Mouse (Mus musculus): Measurements from ENCODE around the gene Zbtb41. TPM values are rescaled to one million over a fixed set of nuclear protein-coding genes. Genes with fewer than 3 reads are reported as not detected.

Gene Zbtb41
- polyA plus RNA-seq, 1 experiment from 2014 or later: 3.6 TPM

- Histone ChIP-seq H3K27ac (replicated peaks) (no peak within 1 kb of the TSS), H3K4me3 (ENCODE audit: low read depth, low read length) (peak within 1 kb of the TSS; percentile 79), H3K9ac (ENCODE audit: low read length) (peak within 1 kb of the TSS; percentile 67), H3K36me3 (ENCODE audit: control insufficient read depth, insufficient read depth, low read length) (no peaks in the 10 kb centered on the region; the same call in 1 of the 2 replicates), H3K27me3 (ENCODE audit: control insufficient read depth, insufficient read depth, low read length) (no peaks in the 10 kb centered on the region), H3K9me3 (ENCODE audit: control insufficient read depth, low read length) (no peaks in the 10 kb centered on the region), H3K4me2 (replicated peaks; ENCODE audit: low read depth) (peak within 1 kb of the TSS; percentile 98), H3K4me1 (replicated peaks; ENCODE audit: control insufficient read depth, insufficient read depth) (peaks cover 4% of the 10 kb centered on the region; the same call in 1 of the 2 replicates)
- DNase-seq (ENCODE audit: low spot score) (peak; percentile 90), ATAC-seq (ENCODE audit: low FRiP score, low TSS enrichment) (peak; percentile 100)
- under 1% methylated on average over 63 of the region's 65 CpGs for WGBS
- no peak for TF ChIP-seq CTCF (IDR thresholded peaks at IDR 0.05; ENCODE audit: low read depth)
- TF ChIP-seq EP300 (optimal IDR thresholded peaks at IDR 0.05): no peak
Measured at GRCm38 (mm10) chr1:139454340-139455225, 32.5 kb downstream of the Zbtb41 start, which contains the start of gene Aspm. Gene Aspm (plus strand): TSS chr1:139454772.

- TF ChIP-seq CTCF (IDR thresholded peaks at IDR 0.05; ENCODE audit: low read depth) (no peak), EP300 (optimal IDR thresholded peaks at IDR 0.05) (no peak)
- Histone ChIP-seq H3K27ac (replicated peaks) (no peak overlapping the region), H3K4me3 (ENCODE audit: low read depth, low read length) (peak overlapping the region; percentile 79), H3K4me2 (replicated peaks; ENCODE audit: low read depth) (peak overlapping the region; percentile 98), H3K4me1 (replicated peaks; ENCODE audit: control insufficient read depth, insufficient read depth) (peaks cover 4% of the 10 kb centered on the region; the same call in 1 of the 2 replicates), H3K9me3 (ENCODE audit: control insufficient read depth, low read length) (no peaks in the 10 kb centered on the region), H3K9ac (ENCODE audit: low read length) (peak overlapping the region; percentile 67), H3K27me3 (ENCODE audit: control insufficient read depth, insufficient read depth, low read length) (no peaks in the 10 kb centered on the region), H3K36me3 (ENCODE audit: control insufficient read depth, insufficient read depth, low read length) (no peaks in the 10 kb centered on the region; the same call in 1 of the 2 replicates)
- ATAC-seq (ENCODE audit: low FRiP score, low TSS enrichment) (no peak), DNase-seq (ENCODE audit: low spot score) (no peak)
- 2% methylated on average over 17 of the region's 17 CpGs for WGBS
Measured at GRCm38 (mm10) chr1:139455226-139455869, 33.3 kb downstream of the Zbtb41 start.

GRCm38 (mm10) chr1:139460807-139461206, 38.7 kb downstream of the Zbtb41 start:
- WGBS: 87% methylated on average over 5 of the region's 5 CpGs
- Histone ChIP-seq H3K4me3 (ENCODE audit: low read depth, low read length) (no peak overlapping the region), H3K9ac (ENCODE audit: low read length) (no peak overlapping the region), H3K4me2 (replicated peaks; ENCODE audit: low read depth) (no peak overlapping the region), H3K27ac (replicated peaks) (no peak overlapping the region), H3K9me3 (ENCODE audit: control insufficient read depth, low read length) (no peaks in the 10 kb centered on the region), H3K36me3 (ENCODE audit: control insufficient read depth, insufficient read depth, low read length) (peaks cover 3% of the 10 kb centered on the region; the same call in 1 of the 2 replicates), H3K4me1 (replicated peaks; ENCODE audit: control insufficient read depth, insufficient read depth) (no peaks in the 10 kb centered on the region), H3K27me3 (ENCODE audit: control insufficient read depth, insufficient read depth, low read length) (no peaks in the 10 kb centered on the region)
- no peak for DNase-seq (ENCODE audit: low spot score)
- no peak for ATAC-seq (ENCODE audit: low FRiP score, low TSS enrichment)
- TF ChIP-seq EP300 (optimal IDR thresholded peaks at IDR 0.05): no peak
- no peak for TF ChIP-seq CTCF (IDR thresholded peaks at IDR 0.05; ENCODE audit: low read depth)

GRCm38 (mm10) chr1:139465936-139466335, 43.8 kb downstream of the Zbtb41 start:
- no peak overlapping the region for H3K9ac ChIP-seq (ENCODE audit: low read length)
- H3K4me2 ChIP-seq (replicated peaks; ENCODE audit: low read depth): no peak overlapping the region
- H3K9me3 ChIP-seq (ENCODE audit: control insufficient read depth, low read length): no peaks in the 10 kb centered on the region
- no peak overlapping the region for H3K4me3 ChIP-seq (ENCODE audit: low read depth, low read length)
- no peak for ATAC-seq (ENCODE audit: low FRiP score, low TSS enrichment)
- DNase-seq (ENCODE audit: low spot score): no peak
- peaks cover 10% of the 10 kb centered on the region; the same call in 1 of the 2 replicates for H3K36me3 ChIP-seq (ENCODE audit: control insufficient read depth, insufficient read depth, low read length)
- H3K27me3 ChIP-seq (ENCODE audit: control insufficient read depth, insufficient read depth, low read length): no peaks in the 10 kb centered on the region
- no peaks in the 10 kb centered on the region for H3K4me1 ChIP-seq (replicated peaks; ENCODE audit: control insufficient read depth, insufficient read depth)
- 88% methylated on average over 11 of the region's 11 CpGs for WGBS
- H3K27ac ChIP-seq (replicated peaks): no peak overlapping the region
- TF ChIP-seq CTCF (IDR thresholded peaks at IDR 0.05; ENCODE audit: low read depth): no peak
- TF ChIP-seq EP300 (optimal IDR thresholded peaks at IDR 0.05): no peak

DNA sequence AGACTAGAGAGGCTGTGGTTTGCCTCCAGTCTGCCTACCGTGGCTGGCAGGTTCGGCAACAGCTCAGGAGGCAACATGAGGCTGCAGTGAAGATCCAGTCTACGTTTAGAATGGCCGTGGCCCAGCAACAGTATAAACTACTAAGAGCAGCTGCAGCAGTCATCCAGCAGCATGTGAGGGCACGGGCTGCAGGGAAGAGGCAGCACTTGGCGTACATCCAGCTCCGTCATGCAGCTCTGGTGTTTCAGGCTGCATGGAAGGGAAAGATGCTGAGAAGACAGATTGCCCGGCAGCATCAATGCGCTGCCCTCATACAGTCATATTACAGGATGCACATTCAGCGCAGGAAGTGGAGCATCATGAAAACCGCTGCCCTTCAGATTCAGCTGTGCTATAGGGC, 56.8 kb downstream of the Zbtb41 start:
- no peak overlapping the region for H3K4me3 ChIP-seq (ENCODE audit: low read depth, low read length)
- H3K9me3 ChIP-seq (ENCODE audit: control insufficient read depth, low read length): no peaks in the 10 kb centered on the region
- peaks cover 15% of the 10 kb centered on the region for H3K36me3 ChIP-seq (ENCODE audit: control insufficient read depth, insufficient read depth, low read length)
- DNase-seq (ENCODE audit: low spot score): no peak
- no peaks in the 10 kb centered on the region for H3K27me3 ChIP-seq (ENCODE audit: control insufficient read depth, insufficient read depth, low read length)
- no peak overlapping the region for H3K4me2 ChIP-seq (replicated peaks; ENCODE audit: low read depth)
- TF ChIP-seq EP300 (optimal IDR thresholded peaks at IDR 0.05): no peak
- no peak for TF ChIP-seq CTCF (IDR thresholded peaks at IDR 0.05; ENCODE audit: low read depth)
- 84% methylated on average over 11 of the region's 11 CpGs for WGBS
- ATAC-seq (ENCODE audit: low FRiP score, low TSS enrichment): no peak
- no peak overlapping the region for H3K27ac ChIP-seq (replicated peaks)
- no peaks in the 10 kb centered on the region for H3K4me1 ChIP-seq (replicated peaks; ENCODE audit: control insufficient read depth, insufficient read depth)
- H3K9ac ChIP-seq (ENCODE audit: low read length): no peak overlapping the region

Measured in stomach, postnatal 0 days (tissue).